Mouse (Mus musculus): ENCODE measurements around the gene Adap1.

Adap1 gene

GRCm38 (mm10) chr5:139325395-139325966, at the start of gene Adap1:
Gene Adap1, minus strand, starts transcription at chr5:139325622.
- peak in 1 of 2 experiments; percentile 52 for DNase-seq (ENCODE audit: low spot score in 2 of 2)

GRCm38 (mm10) chr5:139374841-139375240, 49.4 kb upstream of the Adap1 start:
- DNase-seq (ENCODE audit: low spot score in 2 of 2) = no peak

- no peak for DNase-seq (ENCODE audit: low spot score in 2 of 2)
Measured at GRCm38 (mm10) chr5:139373889-139374444, 48.5 kb upstream of the Adap1 start.

GRCm38 (mm10) chr5:139373126-139373525, 47.7 kb upstream of the Adap1 start:
- no peak for DNase-seq (ENCODE audit: low spot score in 2 of 2)

GRCm38 (mm10) chr5:139371631-139372401, 46.4 kb upstream of the Adap1 start:
- DNase-seq (ENCODE audit: low spot score in 2 of 2) = peak; percentile 78 to 82

- no peak for DNase-seq (ENCODE audit: low spot score in 2 of 2)
Measured at GRCm38 (mm10) chr5:139371118-139371517, 45.7 kb upstream of the Adap1 start.

- DNase-seq (ENCODE audit: low spot score in 2 of 2) = no peak
Measured at GRCm38 (mm10) chr5:139370336-139370735, 44.9 kb upstream of the Adap1 start.

- DNase-seq (ENCODE audit: low spot score in 2 of 2) = no peak
Measured at GRCm38 (mm10) chr5:139368638-139369320, 43.4 kb upstream of the Adap1 start.

GRCm38 (mm10) chr5:139367884-139368458, 42.5 kb upstream of the Adap1 start:
- DNase-seq (ENCODE audit: low spot score in 2 of 2) = no peak

- DNase-seq (ENCODE audit: low spot score in 2 of 2) = no peak
Measured at GRCm38 (mm10) chr5:139366484-139366883, 41.1 kb upstream of the Adap1 start.

- DNase-seq (ENCODE audit: low spot score in 2 of 2) = no peak
Measured at GRCm38 (mm10) chr5:139365827-139366226, 40.4 kb upstream of the Adap1 start.

- no peak for DNase-seq (ENCODE audit: low spot score in 2 of 2)
Measured at GRCm38 (mm10) chr5:139364911-139365571, 39.6 kb upstream of the Adap1 start.

- DNase-seq (ENCODE audit: low spot score in 2 of 2) = peak; percentile 84 to 94
Measured at GRCm38 (mm10) chr5:139364260-139364910, 39.0 kb upstream of the Adap1 start.

GRCm38 (mm10) chr5:139363858-139364257, 38.4 kb upstream of the Adap1 start:
- no peak for DNase-seq (ENCODE audit: low spot score in 2 of 2)

- DNase-seq (ENCODE audit: low spot score in 2 of 2) = no peak
Measured at GRCm38 (mm10) chr5:139359244-139359643, 33.8 kb upstream of the Adap1 start.

- no peak for DNase-seq (ENCODE audit: low spot score in 2 of 2)
Measured at GRCm38 (mm10) chr5:139358653-139359052, 33.2 kb upstream of the Adap1 start.

GRCm38 (mm10) chr5:139355235-139355772, 29.9 kb upstream of the Adap1 start:
- DNase-seq (ENCODE audit: low spot score in 2 of 2) = peak in 1 of 2 experiments; percentile 75

GRCm38 (mm10) chr5:139353946-139354345, 28.5 kb upstream of the Adap1 start:
- no peak for DNase-seq (ENCODE audit: low spot score in 2 of 2)

- no peak for DNase-seq (ENCODE audit: low spot score in 2 of 2)
Measured at GRCm38 (mm10) chr5:139353496-139353895, 28.1 kb upstream of the Adap1 start.

GRCm38 (mm10) chr5:139352317-139352716, 26.9 kb upstream of the Adap1 start, which contains the start of gene Cyp2w1:
Gene Cyp2w1, plus strand, starts transcription at chr5:139352617.
- no peak for DNase-seq (ENCODE audit: low spot score in 2 of 2)

- no peak for DNase-seq (ENCODE audit: low spot score in 2 of 2)
Measured at GRCm38 (mm10) chr5:139351628-139352027, 26.2 kb upstream of the Adap1 start.
